Mouse (Mus musculus) adrenal gland, adult 18-20 months (tissue): ENCODE data around the gene Rnf133. TPM values are rescaled to one million over a fixed set of nuclear protein-coding genes. Genes with fewer than 3 reads are reported as not detected.
A peak's percentile ranks its signal among the peaks of the same experiment; 100 is the strongest.

ENCODE experiments used
- DNase-seq, 2 experiments: peaks; one replicate each; pipeline ENCODE4 v3.0.0; 2021 to 2022; ENCODE audit warnings: low spot score in 2 of 2
- long read RNA-seq, 2 experiments: library from polyadenylated mRNA; stranded (forward); transcript quantifications; one replicate each; pipeline ENCODE4 v2.0.0; 2021
- total RNA-seq, 2 experiments: library from RNA; stranded (reverse); gene quantifications; 1 replicate in 1 of 2; 2 replicates in 1 of 2; pipeline ENCODE4 v1.2.3; 2021

Rnf133 gene
- not detected for total RNA-seq
- long read RNA-seq, experiment 1: 0 reads
- long read RNA-seq, experiment 2: 0 reads

DNA sequence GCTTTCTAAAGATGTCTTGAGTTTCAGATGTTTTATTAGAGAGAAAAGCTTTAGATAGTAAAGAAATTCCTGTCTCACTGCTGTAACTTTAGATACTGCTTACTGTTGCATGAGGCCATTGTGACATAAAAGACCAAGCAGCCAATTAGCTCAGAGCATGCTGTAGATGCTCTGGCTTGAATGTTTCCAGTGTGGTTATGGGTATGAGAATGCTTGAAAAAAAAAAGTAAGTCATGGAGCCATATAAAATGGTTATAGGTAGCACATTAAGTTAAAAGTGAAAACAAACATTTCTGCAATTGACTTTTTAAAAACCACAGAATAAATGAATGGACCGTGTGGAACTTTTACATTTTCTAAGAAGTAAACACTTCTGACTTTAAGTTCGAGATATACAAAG lies at the start of gene Rnf133:
TSS of gene Rnf133 (minus strand) at position 101 of the 400 bp plus-strand sequence.
- DNase-seq: no peak

DNA sequence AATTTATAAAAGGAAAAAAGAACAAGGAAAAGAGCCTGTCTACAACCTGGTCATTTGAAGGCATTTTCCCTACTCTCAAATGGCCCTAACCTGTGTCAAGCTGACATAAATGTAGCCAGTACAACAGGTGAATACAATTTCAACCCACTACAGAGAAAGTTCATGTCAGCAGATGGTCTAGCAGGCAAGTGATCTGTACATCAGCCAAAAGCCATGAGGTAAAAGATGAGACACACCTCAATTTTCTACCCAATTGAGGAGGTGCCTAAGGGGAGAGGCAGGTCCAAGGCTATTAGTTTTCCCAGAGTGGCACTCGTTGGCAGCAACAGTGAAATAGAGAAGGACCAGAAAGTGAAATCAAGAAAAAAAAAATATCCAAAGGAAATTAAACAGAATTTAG lies 28.1 kb upstream of the Rnf133 start:
- DNase-seq: no peak

DNA sequence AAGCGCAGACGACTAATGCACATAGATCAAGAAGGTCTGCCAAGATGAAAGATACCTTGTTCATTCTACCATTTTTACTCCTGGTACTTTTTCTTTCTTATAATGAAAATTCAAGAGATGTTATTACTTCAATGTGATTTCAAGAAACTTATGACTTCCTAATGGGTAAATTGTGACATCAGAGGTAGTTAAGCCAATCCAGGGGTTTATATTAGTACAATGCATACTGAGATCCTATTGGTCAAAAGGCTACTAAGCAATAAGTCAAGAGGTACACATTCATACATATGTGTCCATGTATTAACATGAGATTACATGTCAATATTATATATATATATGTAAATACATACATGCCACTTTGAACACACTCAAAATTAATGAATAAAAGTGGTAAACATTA lies 4.9 kb upstream of the Rnf133 start, which contains the start of gene Rnf148:
TSS of gene Rnf148 (minus strand) at position 101 of the 400 bp plus-strand sequence.
- no peak for DNase-seq

DNA sequence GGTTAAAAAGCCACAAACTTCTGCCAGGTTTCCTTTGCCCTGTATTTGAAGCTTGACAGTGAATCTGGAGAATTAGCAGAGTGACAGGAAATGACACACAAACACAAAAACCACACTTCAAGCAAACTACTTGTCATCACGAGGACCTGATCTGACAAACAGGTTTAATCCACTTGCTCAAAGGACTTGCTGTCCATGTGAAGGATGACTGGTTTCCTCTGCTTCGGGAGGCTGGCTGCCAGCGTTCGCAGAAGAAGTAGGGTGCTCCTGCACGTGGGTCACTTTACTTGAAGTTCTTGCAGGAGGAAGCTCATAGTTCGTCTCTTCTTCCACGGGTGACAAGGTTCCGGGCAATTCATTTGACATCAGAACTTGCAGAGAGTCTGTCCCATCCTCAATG lies 1.4 kb downstream of the Rnf133 start:
- DNase-seq: no peak

DNA sequence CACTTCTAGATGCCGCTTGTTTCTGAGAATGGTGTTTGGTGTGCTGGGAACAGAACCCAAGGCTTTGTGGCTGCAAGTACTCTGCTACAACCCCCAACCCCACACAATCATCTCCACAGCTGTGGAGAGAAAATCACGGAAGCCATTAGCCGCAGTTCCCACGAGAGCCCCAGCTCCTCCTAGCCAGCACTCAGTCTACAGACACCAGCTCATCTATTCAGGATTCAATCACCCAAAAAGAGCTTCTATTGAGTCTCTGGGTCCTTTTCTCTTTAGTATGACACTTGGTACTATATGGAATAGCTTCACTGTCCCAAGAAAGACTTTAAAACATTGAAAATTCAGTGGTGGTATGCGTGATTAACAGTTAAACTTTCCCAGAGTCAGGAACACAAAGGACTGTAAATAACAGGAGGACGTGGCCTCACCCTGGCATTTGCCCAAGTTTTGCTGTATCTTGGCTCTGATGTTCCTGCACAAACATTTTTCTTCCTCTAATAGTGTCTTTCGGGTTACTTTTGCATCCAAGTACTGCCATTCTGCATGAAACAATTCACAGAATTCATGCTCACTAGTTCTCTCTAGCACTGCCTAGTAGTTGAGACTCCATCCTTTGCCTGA lies 2.4 kb downstream of the Rnf133 start:
- no peak for DNase-seq

DNA sequence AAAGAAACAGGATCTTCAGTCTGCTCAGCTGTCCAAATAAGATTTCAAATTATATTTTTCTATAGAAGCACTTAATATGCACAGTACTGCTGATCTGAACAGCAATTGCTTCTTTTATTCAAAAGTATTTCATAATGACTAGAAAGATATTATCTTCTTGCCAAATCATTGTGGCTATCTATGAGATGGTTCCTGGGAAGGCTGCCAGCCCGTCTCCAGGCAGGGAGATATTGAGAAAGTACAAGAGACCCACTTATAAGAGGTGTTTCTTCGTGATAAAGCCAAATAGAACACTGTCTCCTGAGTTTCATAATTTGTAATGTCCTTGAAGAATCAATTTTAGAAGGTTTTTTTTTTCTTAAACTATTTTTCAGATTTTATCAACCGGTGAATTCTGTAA lies 13.0 kb downstream of the Rnf133 start:
- peak in 1 of 2 experiments; percentile 11 for DNase-seq

DNA sequence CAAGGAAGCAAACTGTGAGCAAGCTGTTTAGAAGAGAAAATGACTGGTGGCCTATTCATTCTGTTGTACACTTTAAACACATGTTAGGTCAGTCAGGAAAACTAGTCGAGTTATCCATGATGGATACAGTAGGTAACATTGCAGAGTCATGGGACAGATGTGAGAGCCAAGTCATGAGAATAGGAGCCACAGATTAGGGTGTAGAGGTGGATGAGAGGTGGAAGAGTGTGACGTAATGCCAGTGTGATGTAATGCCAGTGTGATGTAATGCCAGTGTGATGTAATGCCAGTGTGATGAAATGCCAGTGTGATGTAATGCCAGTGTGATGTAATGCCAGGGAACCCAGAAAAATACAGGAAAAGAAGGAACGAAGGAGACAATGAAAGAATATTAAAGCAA lies 14.9 kb downstream of the Rnf133 start:
- no peak for DNase-seq

DNA sequence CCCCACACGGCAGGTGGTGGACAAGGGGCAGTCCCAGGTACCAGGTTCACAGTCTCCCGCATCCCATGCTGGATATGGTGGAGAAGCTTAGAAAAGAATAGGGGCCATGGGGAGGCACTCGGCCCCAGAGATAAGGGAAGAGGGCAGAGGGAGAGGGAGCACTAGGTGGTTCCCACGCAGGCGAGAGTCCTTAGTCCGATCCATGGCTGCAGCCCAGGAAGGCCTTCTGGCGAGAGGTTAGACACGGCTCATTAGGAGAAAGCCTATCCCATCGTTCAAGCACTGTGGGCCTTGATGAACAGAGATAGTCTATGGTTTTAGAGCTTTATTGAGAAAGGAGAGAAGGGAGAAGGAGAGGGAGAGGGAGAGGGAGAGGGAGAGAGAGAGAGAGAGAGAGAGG lies 16.1 kb downstream of the Rnf133 start:
- no peak for DNase-seq

DNA sequence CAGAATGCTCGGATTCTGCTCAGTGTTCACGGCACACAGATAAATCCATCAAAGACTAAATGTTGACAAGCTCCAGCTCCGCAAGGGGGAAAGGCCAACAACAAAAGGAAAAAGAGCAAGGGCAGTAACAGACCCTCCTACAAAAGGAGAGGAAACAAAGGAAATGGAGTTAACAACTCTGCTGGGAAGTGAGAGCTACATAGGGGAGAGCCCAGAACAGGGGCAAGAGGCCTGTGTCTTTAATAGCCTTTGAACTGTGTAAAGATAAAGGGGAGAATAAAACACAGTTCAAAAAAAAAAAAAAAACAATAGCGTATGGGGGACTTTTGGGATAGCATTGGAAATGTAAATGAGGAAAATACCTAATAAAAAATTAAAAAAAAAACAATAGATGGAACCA lies 19.6 kb downstream of the Rnf133 start:
- no peak for DNase-seq

Other genes with a start within 250 kb of the Rnf133 start
- gene Rnf148, start 4.8 kb upstream of the Rnf133 start, total RNA-seq: not detected
- 1 to 10 TPM; 2.9 to 9.1 TPM for gene Cadps2, start 189.1 kb upstream of the Rnf133 start, total RNA-seq